Mouse (Mus musculus) urinary bladder, adult 2 months (tissue): ENCODE data around the gene Gigyf1. TPM values are rescaled to one million over a fixed set of nuclear protein-coding genes. Genes with fewer than 3 reads are reported as not detected.

ENCODE experiments used
- DNase-seq: peaks from one replicate; pipeline ENCODE4 v3.0.0; 2022; ENCODE audit warnings: low spot score
- polyA plus RNA-seq: library from polyadenylated mRNA; depleted of rRNA; stranded (reverse); fragments of >200 nt; gene quantifications from 2 replicates; pipeline ENCODE4 v1.2.3, GENCODE M21; 2012; rRNA removed

Gigyf1 gene
- polyA plus RNA-seq, 1 experiment, result 32.4 TPM

DNA sequence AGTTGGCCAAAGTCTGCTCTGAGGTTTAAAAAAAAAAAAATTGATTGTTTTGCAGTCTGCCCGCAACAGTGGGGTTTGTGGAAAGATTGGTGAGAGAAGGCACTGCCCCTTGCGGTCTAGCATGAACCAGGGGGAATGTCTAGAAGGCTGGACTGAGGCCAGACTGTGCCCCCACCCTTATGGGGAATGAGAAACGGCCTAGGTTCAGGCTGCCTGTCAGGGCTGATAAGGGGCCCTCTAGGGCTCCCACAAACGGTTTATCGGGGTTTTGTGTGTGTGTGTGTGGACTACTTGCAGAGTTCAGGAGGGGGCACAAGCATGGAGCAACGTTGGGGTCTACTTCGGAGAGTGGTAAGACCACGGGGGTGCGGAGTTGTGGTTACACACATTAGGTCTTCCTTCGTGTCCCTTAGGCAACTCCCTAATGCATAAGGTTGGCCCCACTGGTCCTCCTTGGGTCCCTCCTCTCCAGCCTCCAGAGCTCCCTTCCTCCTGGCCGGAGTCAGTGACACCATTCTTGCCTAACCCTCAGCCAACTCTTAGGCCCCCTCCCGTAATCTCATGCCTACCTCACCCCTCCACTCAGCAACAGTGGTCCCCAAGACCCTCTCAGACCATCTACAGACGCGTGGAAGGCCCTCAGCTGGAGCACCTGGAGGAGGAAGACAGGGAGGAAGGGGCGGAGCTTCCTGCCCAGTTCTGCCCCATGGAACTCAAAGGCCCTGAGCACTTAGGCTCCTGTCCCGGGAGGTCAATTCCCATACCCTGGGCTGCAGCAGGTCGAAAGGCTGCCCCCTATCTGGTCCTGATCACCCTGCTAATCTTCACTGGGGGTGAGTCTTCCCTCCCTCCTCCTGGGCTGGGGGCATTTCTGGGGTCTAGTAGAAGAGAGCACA is 52.6 kb downstream of the Gigyf1 start:
- DNase-seq, result no peak

DNA sequence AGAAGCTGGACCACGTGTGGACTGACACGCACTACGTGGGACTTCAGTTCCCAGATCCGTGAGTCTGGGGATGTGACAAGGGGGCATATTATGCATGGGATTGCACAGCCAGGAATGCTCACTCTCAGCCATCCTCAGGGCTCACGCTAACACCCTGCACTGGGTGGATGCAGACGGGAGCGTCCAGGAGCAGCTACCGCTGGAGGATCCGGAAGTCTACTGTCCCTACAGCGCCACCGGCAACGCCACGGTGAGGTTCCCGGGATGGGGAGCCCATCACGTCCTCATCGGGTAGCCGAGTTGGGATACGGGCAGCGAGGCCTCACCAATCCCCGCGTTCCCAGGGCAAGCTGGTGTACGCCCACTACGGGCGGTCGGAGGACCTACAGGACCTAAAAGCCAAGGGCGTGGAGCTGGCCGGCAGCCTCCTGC is 56.1 kb downstream of the Gigyf1 start:
- no peak for DNase-seq

Other genes starting within 250 kb of the Gigyf1 start
- 0.87 and 1.1 TPM in 2 replicates for gene Ache, start 231.0 kb upstream of the Gigyf1 start, polyA plus RNA-seq
- 8.2 and 9.0 TPM in 2 replicates for gene Ufsp1, start 223.9 kb upstream of the Gigyf1 start, polyA plus RNA-seq
- 163 and 168 TPM in 2 replicates for gene Srrt, start 210.9 kb upstream of the Gigyf1 start, polyA plus RNA-seq
- 54.5 and 62.8 TPM in 2 replicates for gene Trip6, start 204.1 kb upstream of the Gigyf1 start, polyA plus RNA-seq
- gene Slc12a9, start 185.0 kb upstream of the Gigyf1 start, polyA plus RNA-seq, result 16.6 and 17.1 TPM in 2 replicates
- 24.2 and 31.4 TPM in 2 replicates for gene Ephb4, start 168.4 kb upstream of the Gigyf1 start, polyA plus RNA-seq
- gene Zan, start 41.5 kb upstream of the Gigyf1 start, polyA plus RNA-seq, result 0.11 and 0.15 TPM in 2 replicates
- 23.4 and 29.6 TPM in 2 replicates for gene Pop7, start 16.0 kb upstream of the Gigyf1 start, polyA plus RNA-seq
- not detected in 2 replicates for gene Epo, start 14.7 kb downstream of the Gigyf1 start, polyA plus RNA-seq
- gene Gnb2, start 15.0 kb downstream of the Gigyf1 start, polyA plus RNA-seq, result 363 and 433 TPM in 2 replicates
- gene Actl6b, start 35.0 kb downstream of the Gigyf1 start, polyA plus RNA-seq, result 0.06 TPM in 1 of 2 replicates, not detected in the other
- 0.48 and 0.68 TPM in 2 replicates for gene Tfr2, start 51.3 kb downstream of the Gigyf1 start, polyA plus RNA-seq
- 30.9 and 38.7 TPM in 2 replicates for gene Mospd3, start 82.5 kb downstream of the Gigyf1 start, polyA plus RNA-seq
- gene Pcolce, start 95.2 kb downstream of the Gigyf1 start, polyA plus RNA-seq, result 305 and 309 TPM in 2 replicates
- gene Fbxo24, start 110.5 kb downstream of the Gigyf1 start, polyA plus RNA-seq, result 0.81 and 0.94 TPM in 2 replicates
- 17.4 and 19.6 TPM in 2 replicates for gene Lrch4, start 110.6 kb downstream of the Gigyf1 start, polyA plus RNA-seq
- gene Gm20605, start 110.6 kb downstream of the Gigyf1 start, polyA plus RNA-seq, result 22.7 and 24.6 TPM in 2 replicates
- gene Sap25, start 122.8 kb downstream of the Gigyf1 start, polyA plus RNA-seq, result 41.4 and 41.6 TPM in 2 replicates
- gene Irs3, start 127.2 kb downstream of the Gigyf1 start, polyA plus RNA-seq, result 1.2 and 1.4 TPM in 2 replicates
- 24.7 and 25.4 TPM in 2 replicates for gene Agfg2, start 166.2 kb downstream of the Gigyf1 start, polyA plus RNA-seq
- gene Nyap1, start 223.1 kb downstream of the Gigyf1 start, polyA plus RNA-seq, result 6.7 and 7.6 TPM in 2 replicates
- 68.8 and 109 TPM in 2 replicates for gene Tsc22d4, start 227.2 kb downstream of the Gigyf1 start, polyA plus RNA-seq